Mouse (Mus musculus) retina, postnatal 7 days (tissue): ENCODE measurements around the gene Bloc1s3.
"Not testable (repeated sequence)": the region's sequence is repeated elsewhere in the genome, so short reads cannot be mapped to it uniquely, and the experiment has no call there.

Experiments
- DNase-seq: peaks from one replicate; pipeline ENCODE4 v3.0.0-alpha.2; 2012; ENCODE audit warnings: low read depth, low spot score

The Bloc1s3 gene

DNA sequence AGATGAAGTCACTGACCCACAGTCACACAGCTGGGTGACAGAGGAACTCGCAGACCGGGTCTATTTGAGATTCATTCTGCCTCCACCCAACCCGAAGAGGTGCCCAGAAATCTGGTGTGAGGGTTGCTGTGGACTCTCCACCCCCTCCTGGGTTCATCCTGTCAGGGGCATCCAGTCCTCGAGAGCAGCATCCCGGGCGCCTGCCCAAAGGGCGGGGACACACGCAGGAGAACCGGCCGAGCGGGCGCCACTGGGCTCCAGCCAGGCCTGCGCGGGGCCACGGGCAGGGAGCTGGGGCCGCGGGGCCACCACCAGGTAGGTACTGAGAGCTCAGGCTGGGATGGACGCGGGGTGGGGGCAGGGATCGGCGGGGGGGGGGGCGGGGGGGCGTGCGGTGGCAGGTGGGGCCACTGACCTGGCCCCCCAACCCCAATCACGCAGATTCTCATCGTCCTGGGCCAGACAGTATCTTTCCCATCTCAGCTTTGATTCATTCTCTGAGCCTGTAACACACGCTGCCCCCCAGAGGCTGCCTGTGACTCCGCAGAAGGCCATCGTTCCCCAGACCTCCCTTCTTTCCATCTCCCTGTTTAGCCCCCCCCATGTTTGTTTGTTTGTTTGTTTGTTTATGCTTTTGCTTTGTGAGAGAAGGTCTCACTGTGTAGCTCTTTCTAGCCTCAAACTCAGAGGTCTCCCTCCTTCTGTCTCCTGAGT lies 9.6 kb upstream of the Bloc1s3 start, which contains the start of gene Nkpd1:
Nkpd1 (plus strand) TSS at position 187 of the 714 bp plus-strand sequence.
- no peak for DNase-seq

DNA sequence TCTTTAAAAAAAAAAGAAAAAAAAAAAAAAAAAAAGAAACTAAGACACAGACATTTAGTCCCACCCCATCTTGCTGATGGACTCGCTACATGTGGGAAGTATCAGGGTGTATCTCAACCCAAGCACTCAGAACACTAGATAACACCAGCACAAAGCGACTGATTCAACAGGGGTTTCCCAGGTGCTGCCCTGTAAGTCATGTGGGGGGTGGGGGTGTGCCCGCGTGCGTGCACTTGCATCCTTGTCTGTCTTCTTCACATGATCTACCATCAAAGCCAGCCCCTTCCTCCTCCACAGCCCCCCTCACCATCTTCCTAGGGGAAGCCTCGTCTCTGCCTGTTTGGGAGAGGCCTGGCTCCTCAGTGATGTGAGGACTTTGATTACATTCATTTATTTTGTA lies 4.2 kb upstream of the Bloc1s3 start:
- DNase-seq, result no peak

DNA sequence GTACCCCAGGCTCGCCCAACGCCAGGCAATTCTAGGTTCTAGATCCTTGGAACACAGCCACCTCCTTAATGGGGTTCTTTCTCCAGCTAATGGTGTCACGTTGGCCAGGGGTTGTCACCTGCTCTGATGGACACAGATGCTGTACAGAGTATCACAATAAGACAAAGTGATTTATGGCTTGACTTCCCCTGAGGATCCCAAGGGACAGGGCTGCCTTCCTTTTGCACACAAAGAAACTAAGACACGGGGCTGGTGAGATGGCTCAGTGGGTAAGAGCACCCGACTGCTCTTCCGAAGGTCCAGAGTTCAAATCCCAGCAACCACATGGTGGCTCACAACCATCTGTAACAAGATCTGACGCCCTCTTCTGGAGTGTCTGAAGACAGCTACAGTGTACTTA lies 3.8 kb upstream of the Bloc1s3 start:
- DNase-seq, result not testable (repeated sequence)

DNA sequence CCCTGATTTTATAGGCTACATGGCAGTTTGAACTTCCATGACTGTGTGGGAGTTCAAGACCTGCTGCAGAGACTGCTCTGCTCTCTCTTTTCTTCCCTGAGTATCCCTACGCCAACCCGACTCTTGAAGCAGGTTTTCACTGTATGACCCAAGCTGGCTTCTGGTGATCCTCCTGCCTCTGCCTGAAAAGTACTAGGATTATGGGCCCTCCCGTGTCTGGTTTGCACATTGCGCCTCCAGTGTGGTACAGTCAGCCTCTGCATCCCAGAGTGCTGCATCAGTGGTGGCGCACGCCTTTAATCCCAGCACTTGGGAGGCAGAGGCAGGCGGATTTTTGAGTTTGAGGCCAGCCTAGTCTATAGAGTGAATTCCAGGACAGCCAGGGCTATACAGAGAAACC lies 1.6 kb upstream of the Bloc1s3 start:
- DNase-seq, result no peak

DNA sequence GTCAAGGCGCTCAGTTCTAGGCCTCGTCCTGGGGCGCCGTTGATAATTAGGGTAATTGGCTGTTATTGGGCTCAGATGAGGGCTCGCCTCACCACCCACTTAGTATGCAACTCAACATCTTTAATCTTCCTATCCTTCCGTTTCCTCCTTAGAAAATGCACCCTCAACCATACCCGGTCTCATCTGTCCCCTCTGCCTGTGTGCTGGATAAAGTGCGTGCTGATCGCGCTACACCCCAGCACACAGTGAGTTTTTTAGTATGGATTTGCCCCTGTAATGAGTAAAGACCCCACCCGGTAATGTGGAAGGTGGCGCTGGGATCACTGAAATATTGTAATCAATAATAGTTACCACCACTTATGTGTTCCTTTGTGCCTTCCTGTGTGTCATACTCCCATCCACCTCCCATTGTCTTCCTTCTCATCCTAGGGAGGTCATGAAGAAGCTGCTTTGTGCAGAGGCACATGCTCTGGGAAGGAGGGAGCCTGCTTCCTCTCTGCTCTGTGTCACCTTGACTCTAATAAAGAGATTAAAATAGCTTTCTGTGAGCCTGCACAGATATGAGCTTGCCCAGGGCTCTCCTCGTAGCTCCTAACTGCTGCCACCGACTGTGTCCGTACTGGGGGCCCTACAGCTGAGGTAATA lies 879 bp upstream of the Bloc1s3 start:
- DNase-seq, result no peak

DNA sequence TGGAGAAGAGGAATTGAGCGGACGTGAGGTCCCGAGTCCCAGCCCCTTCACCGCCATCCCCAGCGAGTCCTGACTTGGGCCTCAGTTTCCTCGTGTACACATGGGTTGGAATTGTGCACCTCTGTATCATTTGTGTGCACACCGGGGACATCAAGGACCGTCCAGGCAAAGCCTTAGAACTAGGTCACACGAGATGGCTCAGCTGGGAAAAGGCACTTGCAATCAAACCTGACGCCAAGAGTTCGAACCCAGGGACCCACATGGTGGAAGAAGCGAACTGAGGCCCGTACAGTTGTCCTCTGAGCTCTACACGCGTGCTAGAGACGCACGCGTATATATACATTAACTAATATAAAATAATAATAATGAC lies 570 bp downstream of the Bloc1s3 start:
- no peak for DNase-seq

DNA sequence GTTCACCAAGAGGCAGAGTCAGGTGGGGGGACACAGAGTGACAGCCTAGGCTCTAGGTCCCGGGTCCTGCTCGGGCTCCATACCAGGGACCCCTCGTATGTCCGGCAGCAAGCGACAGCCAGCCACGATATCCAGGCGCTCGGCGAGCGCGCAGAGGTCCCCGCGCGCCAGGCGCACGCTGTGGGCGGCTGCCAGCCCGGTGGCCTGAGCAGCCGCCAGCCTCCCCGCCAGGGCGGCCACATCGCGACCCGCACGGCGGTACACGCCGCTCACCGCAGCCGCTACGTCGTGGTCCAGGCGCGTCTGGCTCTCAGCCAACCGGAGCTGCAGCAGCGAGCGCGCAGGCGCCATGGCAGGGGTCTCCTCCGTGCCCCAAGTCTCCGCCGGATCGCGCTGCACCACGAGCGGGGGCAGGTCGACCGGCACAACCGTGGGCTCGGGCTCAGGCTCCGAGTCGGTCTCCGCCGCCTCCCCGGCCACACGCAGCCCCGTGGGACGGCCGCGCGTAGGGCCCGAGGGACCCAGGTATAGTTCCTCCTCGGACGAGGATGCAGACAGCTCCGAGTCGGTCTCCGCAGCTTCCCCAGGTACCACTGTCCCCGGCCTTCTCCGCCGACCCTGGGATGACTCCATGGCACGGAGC lies 1.1 kb downstream of the Bloc1s3 start:
- no peak for DNase-seq

DNA sequence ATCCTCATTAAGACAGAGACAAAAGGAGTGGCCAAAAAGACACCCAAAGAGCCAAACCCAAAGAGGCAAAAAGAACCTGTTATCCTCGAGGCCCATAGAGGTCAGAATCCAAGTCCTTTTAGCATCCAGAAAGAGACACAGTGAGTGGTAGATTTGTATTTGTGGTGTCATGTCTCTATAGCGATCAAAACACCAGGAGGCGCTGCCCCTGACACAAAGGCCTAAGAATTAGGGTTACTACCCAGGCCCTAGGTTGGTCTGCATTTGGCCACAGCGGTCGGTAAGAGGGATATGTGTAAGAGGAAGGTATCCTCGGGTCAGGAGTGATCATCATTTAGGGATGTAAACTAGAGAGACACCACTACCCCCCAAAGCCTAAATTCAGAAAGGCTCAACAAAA lies 1.8 kb downstream of the Bloc1s3 start:
- no peak for DNase-seq

DNA sequence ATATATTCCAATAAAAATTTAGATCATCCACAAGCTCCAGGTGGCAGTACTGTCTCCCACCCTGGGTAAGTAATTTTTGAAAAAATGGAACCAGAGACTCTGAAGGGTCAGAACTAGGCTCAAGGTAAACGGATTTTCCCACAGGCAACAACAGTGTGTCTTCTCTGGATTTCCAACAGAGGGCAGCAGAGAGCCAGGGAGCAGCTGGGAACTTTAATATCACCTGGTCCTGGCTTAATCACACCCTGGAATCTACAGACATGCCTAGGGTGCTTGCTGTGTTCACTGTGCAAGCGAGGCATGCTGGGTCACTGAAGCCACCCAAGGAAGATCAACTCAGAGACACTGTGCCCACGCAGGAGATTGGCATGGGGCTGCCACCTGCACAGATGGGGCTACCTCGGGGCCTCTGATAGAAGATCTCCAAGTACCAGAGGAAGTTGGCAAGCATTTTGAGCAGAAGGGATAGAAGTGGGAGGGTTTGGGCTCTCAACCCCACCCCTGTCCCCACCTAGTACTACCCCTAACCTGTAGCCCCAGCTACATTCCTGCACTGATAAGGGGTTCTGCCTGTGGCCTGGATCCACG lies 4.6 kb downstream of the Bloc1s3 start:
- DNase-seq, result peak; percentile 65

DNA sequence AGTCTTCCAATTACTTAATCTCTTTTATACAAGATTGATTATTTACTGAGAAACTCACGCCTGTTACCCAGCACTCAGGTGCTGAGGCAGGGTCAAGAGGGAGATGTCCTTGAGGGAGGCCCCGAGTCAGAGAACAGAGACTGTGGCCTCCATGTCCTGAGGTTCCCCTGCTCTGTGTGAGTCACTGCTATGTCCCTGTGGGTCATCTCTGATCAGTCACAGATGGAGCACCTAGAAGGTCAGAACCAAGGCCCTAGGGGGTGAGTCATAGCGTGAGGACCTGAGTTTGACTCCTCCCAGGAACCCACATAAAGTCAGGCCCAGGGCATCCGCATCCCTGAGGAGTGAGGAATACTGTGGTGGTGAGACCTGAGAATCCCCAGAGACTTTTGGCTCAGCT lies 6.5 kb downstream of the Bloc1s3 start:
- no peak for DNase-seq

DNA sequence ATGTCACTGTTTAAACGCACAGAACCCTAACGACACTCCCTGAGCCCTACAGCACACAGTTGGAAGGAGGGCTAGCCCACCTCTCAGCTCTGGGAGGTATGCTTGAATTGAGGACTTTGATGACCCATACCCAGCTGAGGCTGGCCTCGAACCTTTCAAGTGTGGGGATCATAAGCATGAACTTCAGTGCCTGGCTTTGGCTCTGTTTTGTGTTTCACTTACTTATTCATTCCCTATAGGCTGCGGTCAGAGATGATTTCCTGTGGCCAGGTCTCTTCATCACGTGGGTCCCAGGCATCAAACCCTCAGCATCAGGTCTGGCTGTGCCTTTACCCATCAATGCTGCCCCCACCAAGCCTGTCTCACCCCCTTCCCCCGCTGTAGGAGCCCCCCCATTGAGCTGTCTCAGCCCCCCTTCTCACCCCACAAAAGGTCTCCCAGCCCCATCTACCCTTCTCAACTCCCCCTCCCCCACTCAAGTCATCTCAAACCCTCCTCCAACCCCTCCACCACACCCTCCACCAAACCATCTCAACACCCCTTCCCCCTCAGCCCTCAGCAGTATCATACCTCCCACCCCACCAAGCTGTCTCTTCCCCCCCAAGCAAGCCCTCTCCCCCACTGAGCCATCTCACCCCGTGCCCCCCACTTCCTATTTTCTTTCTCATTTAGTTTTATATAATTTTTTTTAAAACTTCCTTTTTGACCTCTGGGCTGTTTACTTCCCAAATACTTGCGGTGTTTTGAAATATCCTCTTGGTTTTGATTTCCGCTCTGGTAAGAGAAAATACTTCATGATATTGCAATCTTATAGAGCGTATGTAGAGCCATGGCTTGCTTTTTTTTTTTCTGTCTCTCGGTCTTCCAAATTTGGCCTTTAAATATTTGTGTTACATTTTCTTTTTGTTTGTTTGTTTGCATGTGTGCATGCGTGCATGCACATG lies 7.5 kb downstream of the Bloc1s3 start:
- no peak for DNase-seq

DNA sequence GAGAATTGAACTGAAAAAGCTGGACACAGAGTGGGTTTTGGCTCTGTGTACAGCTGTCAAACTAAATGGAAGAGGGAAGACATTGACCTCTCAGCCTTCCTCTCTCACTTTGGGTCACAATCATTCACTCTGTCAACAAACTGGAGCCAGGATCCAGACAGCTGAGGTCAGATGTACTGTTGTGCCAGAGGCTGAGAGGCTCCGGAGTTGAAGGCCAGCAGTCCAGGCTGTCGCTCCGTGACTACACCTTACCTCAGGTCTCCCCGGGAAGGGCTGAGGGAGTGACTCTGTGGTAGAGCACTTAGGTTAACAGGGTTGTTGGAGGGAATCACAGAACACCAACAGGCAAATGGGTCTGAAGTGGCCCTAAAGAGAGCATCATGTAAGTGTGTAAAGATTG lies 9.8 kb downstream of the Bloc1s3 start:
- no peak for DNase-seq

DNA sequence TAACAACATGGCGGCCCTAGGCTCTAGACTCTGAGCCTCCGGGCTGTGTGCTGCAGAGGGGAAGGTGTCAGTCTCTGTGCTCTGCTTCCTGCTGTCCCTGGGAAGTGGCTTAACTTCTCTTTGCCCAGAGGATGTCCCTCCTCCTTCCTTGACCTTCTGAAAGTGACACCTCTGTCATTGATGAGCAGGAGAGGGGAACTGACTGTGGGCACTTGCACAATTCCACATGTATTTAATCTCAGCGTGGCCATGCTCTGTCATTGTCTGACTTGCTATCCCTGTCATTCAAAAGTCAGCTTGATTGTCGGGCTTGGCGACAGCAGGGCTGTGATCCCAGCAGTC lies 12.0 kb downstream of the Bloc1s3 start:
- DNase-seq, result no peak

DNA sequence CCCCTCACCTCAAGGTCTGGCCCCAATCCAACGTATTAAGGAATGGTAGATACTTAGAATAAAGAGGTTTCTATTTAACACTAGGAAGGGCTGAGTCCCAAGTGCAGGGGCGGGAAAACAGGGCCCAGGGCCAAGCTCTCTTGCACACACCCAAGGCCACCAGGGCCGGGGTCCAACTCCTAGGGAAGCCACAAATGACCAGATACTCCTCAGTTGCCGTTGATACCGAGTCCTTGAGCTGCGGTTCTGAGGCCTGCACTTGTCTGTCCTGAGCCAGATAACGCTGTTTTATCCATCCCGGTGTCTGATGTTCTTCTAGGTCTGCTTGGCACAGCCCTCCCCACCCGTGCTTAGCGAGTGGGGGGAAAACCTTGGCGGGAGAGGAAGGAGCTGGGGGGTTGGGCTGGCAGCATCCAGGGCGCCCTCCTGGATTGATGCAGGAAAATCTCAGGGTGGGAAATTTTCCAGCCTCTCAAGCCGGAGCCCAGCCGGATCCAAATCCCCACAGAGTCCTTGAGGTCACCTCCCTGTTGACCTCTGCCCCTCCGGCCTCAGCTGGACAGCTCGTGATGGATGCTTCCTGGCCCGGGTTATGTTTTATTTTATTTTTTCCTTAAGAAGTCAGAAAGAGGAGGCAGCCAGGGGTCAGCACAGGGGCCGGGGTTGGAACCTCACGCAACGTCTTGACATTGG lies 12.5 kb downstream of the Bloc1s3 start:
- no peak for DNase-seq

DNA sequence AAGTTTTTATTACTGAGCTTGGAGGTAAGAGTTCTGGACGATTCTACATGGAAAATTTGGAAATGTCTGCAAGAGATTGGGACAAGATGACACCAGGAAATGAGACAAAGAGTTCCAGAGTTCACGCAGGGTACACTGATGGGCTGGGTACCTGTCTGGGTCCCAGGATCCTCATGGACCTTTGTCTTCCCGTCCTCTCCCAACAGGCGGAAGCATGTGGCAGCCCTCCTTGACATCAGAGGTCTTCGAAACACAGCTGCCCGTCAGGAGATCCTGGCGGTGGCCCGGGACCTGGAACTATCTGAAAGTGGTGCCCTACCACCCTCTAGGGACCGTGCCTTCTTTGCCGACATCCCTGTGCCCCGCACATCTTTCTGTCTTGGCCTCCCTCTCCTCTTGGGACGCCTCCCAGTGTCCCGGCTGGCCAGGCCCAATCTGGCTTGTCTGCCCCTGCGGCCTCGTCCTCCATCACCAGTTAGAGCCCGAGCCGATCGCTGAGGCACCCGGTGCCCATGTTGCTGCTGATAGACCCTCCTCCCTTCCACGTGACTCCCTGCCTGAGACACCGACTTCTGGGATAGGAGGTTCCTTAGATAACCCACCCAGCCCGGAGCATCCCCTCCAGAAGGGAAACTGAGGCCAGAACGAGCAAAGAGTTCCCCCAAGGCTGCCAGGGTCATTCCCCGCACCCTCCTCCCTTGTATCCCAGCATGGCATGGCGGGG lies 13.3 kb downstream of the Bloc1s3 start:
- DNase-seq, result no peak

DNA sequence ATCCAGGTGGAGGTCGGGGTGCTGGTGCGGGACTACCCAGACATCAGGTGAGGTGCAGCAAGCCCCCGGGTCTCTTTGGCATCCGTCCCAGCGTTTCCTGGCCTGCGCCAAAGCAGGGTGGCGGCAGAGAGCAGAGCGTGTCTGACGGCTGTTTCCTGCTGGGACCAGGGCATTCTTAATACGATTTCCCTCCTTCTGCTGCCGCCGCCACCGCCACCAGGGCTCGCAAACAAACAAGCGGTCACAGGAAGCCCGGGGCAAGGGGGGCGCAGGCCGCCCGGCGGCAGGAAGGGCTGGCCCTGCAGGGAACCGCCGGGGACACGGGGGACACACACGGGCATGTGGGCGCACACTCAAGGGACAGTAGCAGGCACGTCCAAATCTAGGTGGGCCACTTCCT lies 16.4 kb downstream of the Bloc1s3 start:
- DNase-seq, result peak; percentile 32

DNA sequence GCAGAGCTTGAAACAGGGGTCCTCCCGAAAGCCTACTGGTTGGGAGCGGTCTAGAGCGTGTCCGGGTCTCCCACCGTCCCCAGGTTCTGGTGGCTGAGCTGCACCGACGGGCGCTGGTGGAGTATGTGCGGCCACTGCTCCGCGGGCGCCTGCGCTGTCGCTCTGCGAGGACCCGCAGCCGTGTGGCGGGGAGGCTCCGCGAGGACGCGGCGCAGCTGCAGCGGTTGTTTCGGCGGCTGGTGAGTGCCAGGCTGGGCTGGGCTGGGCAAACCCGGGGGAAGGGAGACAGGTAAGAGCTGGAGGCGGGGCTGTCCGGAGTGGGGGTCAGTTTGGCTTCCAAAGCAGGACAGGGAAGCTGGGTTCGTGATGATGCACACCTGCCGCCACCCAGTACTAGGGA lies 18.6 kb downstream of the Bloc1s3 start:
- no peak for DNase-seq

DNA sequence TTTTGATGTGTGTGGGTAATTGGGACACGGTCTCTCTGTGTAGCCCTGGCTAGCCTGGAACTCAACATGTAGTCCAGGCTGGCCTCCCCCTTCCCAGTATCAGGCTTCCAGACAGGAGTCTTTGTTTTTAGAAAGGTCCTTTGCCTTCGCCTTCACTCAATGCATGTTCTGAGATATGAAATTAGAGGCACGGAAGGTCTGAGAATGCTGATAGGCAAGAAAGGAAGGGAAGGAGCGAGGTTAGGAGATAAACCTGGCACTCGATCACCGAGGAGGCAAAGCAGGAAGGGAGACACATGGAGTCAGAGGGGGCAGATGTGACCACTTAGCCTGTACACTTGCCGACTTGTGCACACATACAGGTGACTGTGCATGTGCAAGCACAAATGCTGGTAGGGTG lies 21.6 kb downstream of the Bloc1s3 start:
- no peak for DNase-seq

DNA sequence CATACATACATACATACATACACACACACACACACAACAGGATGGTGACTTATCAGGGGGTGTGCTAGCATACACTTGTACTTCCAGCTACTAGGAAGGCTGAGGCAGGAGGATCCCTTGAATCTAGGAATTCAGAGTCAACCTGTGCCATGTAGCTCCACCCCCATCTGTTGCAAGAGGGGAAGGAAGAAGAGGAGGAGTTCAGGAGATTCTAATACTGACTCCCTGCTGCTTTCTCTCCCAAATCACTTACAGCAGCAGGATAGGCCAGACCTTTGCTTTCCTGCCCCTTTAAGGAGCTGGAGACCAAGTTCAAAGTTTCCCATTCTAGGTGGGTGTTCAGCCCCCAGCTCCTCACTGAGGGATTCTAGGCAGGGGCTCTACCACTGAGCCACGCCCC lies 22.7 kb downstream of the Bloc1s3 start:
- no peak for DNase-seq

DNA sequence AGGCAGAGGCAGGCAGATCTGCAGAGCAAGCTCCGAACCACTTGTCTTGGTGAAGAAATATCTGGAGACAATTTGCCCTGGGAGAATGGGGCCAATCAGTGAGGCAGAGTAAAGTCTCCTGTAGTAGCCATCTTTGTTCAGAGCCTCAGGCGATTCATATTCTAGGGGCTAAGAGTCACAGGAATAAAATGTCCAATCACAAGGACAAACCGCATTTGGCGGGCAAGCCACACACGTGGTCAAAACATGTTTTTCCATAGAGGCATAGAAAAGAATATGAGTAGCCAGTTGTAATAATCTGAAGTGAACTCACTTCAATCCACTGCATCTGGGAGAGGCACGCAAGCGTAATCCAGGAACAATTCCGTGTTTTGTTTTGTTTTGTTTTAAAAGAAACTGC lies 24.9 kb downstream of the Bloc1s3 start:
- DNase-seq, result no peak
